Mouse (Mus musculus) embryonic facial prominence, embryonic 10.5 days (tissue): Measurements from ENCODE around the gene Stk38. TPM values are rescaled to one million over a fixed set of nuclear protein-coding genes. Genes with fewer than 3 reads are reported as not detected.

Source experiments
- DNase-seq: peaks from one replicate; pipeline ENCODE4 v3.0.0-alpha.2; 2017; ENCODE audit warnings: low spot score
- H3K27ac ChIP-seq: fragments of 300-500 bp; sonication (generic); replicated peaks from 2 replicates; pipeline ENCODE4 v1.5.1; 2016; ENCODE audit warnings: mild to moderate bottlenecking
- H3K27me3 ChIP-seq: fragments of 300-500 bp; sonication (generic); replicated peaks from 2 replicates; pipeline ENCODE4 v1.6.1; 2016; ENCODE audit warnings: low read depth, mild to moderate bottlenecking; ENCODE audit not compliant: poor library complexity, severe bottlenecking
- H3K36me3 ChIP-seq: fragments of 300-500 bp; sonication (generic); replicated peaks from 2 replicates; pipeline ENCODE4 v1.6.1; 2016; ENCODE audit warnings: mild to moderate bottlenecking, moderate library complexity
- H3K4me1 ChIP-seq: fragments of 300-500 bp; sonication (generic); 2 replicates; pipeline ENCODE4 v1.6.1; 2016
- H3K4me3 ChIP-seq: fragments of 300-500 bp; sonication (generic); 2 replicates; pipeline ENCODE4 v1.5.1; 2016; ENCODE audit warnings: mild to moderate bottlenecking, moderate library complexity
- H3K9me3 ChIP-seq: fragments of 300-500 bp; sonication (generic); 2 replicates; pipeline ENCODE4 v1.6.1; 2016; ENCODE audit warnings: mild to moderate bottlenecking
- WGBS: fragments of 180-500 bp; shearing (Covaris S2); methylation state at CpG from one replicate; pipeline ENCODE4 v1.1.7; 2016; 5-methylcytosine and 5-hydroxymethylcytosine counted together
- polyA plus RNA-seq: library from polyadenylated mRNA; unstranded; fragments of >200 nt; fragmentation: Nextera tagmentation; extraction: Ambion mirVana; gene quantifications from 2 replicates; pipeline ENCODE4 v1.2.1, GENCODE M21; 2016

Gene Stk38
- polyA plus RNA-seq, 1 experiment from 2014 or later, result 125 TPM

DNA sequence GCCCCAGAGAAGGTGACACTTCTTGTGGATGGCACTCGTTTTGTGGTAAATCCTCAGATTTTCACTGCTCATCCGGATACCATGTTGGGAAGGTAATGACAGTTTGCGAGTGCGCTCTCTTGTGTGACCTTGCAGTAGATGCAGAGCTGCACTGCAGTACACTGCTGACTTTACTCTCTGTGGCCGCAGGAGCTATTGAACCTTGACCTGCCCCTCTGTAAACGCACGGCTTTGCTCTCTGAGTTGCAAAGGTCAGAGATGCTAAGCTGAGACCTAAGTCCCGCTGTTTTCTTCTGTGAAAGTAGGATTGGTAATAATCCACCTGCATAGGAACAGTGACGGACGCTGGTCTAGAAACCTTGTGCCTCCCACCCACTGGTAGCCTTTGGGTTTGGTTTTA is 46.2 kb downstream of the Stk38 start:
- WGBS, result 85% methylated on average over 10 of the region's 10 CpGs
- Histone ChIP-seq H3K36me3 (peaks cover 95% of the 10 kb centered on the region), H3K4me3 (no peak overlapping the region), H3K4me1 (no peaks in the 10 kb centered on the region), H3K9me3 (peaks cover 1% of the 10 kb centered on the region; the same call in 1 of the 2 replicates), H3K27me3 (no peaks in the 10 kb centered on the region), H3K27ac (no peak overlapping the region)
- no peak for DNase-seq

DNA sequence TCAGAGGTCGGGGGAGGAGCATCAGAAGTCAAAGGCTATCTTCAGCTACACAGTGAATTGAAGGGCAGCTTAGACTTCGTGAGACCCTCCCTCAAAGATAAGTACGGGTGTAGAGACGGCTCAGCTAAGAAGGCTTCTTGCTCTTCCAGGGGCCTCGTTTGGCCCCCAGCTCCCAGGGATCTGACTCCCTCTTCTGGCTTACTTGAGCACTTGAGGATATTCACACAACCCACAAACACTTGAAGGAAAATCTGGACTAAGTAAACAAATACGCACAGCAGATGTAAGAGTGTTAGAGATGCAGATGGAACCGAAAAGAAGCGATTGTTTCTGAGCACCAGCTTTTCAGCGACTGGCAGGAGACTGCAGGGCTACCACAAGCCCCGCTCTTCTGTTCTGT is 47.2 kb downstream of the Stk38 start:
- WGBS, result 82% methylated on average over 10 of the region's 10 CpGs
- H3K27me3 ChIP-seq, result no peaks in the 10 kb centered on the region
- H3K27ac ChIP-seq, result no peak overlapping the region
- no peak for DNase-seq
- H3K4me3 ChIP-seq, result no peak overlapping the region
- H3K36me3 ChIP-seq, result peaks cover 95% of the 10 kb centered on the region
- H3K9me3 ChIP-seq, result peaks cover 7% of the 10 kb centered on the region; the same call in 1 of the 2 replicates
- no peaks in the 10 kb centered on the region for H3K4me1 ChIP-seq

DNA sequence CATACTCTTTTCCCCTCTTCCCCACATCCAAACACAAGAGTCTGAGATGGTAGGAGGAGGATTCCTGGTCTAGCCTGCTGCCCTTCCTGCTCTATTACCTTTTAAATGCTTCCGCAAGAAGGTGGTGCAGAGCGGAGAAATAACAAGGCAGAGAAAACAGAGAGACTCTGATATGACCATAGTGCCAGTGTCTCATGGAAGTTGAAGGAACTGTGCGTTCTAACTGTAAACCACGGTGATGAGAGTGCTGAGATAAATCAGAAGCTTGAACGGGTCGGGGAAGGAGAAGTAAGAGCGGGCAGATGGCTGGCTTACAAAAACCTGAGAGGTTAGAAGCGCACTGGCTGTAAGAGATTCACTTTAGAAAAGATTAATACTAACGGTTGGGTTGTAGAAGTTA is 53.4 kb downstream of the Stk38 start:
- Histone ChIP-seq H3K4me3 (peak overlapping the region; percentile 78), H3K27ac (no peak overlapping the region), H3K27me3 (no peaks in the 10 kb centered on the region), H3K36me3 (peaks cover 52% of the 10 kb centered on the region), H3K9me3 (peaks cover 7% of the 10 kb centered on the region; the same call in 1 of the 2 replicates), H3K4me1 (peaks cover 26% of the 10 kb centered on the region)
- 97% methylated on average over 9 of the region's 9 CpGs for WGBS
- DNase-seq, result no peak

DNA sequence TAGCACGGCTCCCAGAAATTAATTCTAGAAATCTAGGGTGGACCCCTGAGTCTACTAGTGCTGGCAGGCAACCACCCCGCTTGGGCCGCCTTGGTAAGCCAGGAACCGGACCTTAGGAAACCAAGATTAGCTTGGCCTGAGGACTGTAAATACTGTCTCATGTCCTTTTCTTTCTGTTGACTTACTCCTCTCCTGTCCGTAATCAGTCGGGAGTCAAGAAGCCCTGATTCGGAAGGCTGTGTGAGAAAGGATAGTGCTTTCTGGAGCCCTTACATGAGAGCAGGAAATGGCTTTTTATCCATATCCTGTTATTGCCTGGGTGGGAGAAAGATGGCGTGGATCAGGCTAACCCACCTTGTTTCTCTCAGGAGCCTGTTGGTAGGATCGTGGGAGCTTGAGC is 54.5 kb downstream of the Stk38 start:
- Histone ChIP-seq H3K27me3 (no peaks in the 10 kb centered on the region), H3K9me3 (peaks cover 7% of the 10 kb centered on the region; the same call in 1 of the 2 replicates), H3K27ac (peak overlapping the region; percentile 99), H3K4me1 (peaks cover 26% of the 10 kb centered on the region), H3K4me3 (peak overlapping the region; percentile 78), H3K36me3 (peaks cover 40% of the 10 kb centered on the region)
- 32% methylated on average over 9 of the region's 9 CpGs for WGBS
- no peak for DNase-seq

DNA sequence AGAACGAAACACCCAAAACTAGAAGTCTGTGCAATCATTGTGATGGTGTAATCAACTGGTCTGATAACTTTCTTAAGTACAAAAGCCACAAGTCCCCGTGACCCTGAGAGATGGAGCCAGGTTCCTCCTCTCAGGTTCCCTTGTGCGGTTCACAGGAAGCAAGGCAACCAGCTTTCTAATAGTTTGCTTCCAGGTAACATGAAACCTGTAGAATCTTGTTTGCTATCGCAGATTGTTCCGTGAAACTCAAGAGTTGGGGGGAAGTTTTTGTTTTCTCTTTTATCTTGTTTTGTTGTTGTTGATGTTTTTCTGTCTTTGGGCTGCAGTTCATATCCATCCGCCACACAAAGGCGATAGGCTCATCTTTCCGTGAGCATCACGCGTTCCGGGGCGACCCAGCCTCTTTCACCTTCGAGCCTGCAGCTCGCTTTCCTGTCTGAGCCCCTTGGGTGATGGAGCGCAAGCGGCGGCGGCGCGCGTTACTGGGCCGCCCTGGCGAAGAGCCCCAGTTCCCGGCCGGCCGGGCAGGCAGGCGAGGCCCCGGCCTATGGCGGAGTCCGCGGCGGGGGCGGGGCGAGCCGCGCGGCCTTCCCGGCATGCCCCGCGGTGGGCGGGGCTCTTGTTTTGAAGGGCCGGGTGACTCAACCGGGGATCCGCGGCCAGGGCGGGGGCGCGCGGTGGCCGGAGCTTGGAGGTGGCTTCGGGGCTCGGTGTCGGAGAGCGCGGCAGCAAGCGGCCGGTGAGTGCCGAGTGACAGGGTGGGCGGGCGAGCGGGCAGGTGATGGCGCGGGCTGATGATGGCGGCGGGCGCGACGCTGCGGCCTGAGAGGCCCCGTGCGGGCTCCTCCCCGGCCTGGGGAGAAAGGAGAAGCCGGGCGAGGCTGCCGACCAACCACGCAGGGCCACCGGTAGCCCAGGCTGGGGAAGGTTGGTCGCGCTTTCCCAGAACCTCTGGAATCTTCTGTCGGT is 55.7 kb downstream of the Stk38 start, which contains the start of gene Kctd20:
TSS of gene Kctd20 (plus strand) at position 120 of the 969 bp plus-strand sequence.
- WGBS, result under 1% methylated on average over 79 of the region's 80 CpGs
- peaks cover 26% of the 10 kb centered on the region for H3K4me1 ChIP-seq

DNA sequence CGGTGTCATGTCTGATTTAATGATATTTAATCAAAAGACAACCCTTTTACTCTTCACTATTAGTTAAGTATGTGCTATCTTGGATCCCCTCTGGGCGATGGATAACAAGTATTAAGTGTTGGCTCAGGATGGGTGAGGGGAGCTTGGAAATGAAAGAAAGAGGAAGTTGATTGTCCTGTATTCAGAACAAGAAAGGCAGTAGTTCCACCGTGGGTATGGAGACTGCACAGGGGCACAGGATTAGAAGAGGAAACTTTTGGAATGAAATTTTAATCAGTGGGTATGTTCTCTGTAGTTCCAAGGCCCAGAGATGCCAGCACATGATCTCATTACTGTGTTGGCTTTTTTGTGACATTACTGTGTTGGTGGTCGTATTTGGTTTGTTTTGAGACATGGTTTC is 57.0 kb downstream of the Stk38 start:
- peaks cover 7% of the 10 kb centered on the region; the same call in 1 of the 2 replicates for H3K9me3 ChIP-seq
- WGBS, result 75% methylated on average over 4 of the region's 4 CpGs
- H3K4me1 ChIP-seq, result peaks cover 26% of the 10 kb centered on the region
- H3K27ac ChIP-seq, result peak overlapping the region; percentile 99; the same call in 1 of the 2 replicates
- peaks cover 17% of the 10 kb centered on the region for H3K36me3 ChIP-seq
- no peaks in the 10 kb centered on the region for H3K27me3 ChIP-seq
- H3K4me3 ChIP-seq, result no peak overlapping the region
- no peak for DNase-seq

More for the DNA sequence above, 55.7 kb downstream of the Stk38 start, which contains the start of gene Kctd20:
- no peaks in the 10 kb centered on the region for H3K27me3 ChIP-seq
- peak within 1 kb of the TSS; percentile 78 for H3K4me3 ChIP-seq
- peaks cover 12% of the 10 kb centered on the region; the same call in 1 of the 2 replicates for H3K9me3 ChIP-seq
- H3K27ac ChIP-seq, result peak within 1 kb of the TSS; percentile 99
- peak; percentile 95 for DNase-seq
- peaks cover 30% of the 10 kb centered on the region for H3K36me3 ChIP-seq

DNA sequence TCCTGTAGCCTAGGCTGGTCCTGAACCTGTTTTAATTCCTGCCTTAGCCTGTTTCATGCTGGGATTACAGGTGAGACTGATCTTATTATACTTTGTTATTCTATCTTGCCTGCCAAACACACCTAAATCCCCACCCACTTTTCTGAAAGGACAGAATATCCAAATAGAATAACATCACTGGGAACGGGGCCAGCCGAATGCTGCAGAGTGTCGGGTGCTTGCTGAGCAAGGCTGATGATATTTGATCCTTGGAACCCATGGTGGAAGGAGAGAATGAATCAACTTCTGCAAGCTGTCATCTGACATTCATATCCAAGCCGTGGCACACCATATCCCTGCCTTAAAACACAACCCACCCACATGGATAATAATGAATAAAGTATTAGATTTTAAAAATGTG is 59.1 kb downstream of the Stk38 start:
- no peaks in the 10 kb centered on the region for H3K27me3 ChIP-seq
- H3K9me3 ChIP-seq, result peaks cover 7% of the 10 kb centered on the region; the same call in 1 of the 2 replicates
- no peak for DNase-seq
- 77% methylated on average over 4 of the region's 4 CpGs for WGBS
- H3K4me3 ChIP-seq, result no peak overlapping the region
- H3K36me3 ChIP-seq, result no peaks in the 10 kb centered on the region
- H3K27ac ChIP-seq, result no peak overlapping the region
- H3K4me1 ChIP-seq, result peaks cover 17% of the 10 kb centered on the region

DNA sequence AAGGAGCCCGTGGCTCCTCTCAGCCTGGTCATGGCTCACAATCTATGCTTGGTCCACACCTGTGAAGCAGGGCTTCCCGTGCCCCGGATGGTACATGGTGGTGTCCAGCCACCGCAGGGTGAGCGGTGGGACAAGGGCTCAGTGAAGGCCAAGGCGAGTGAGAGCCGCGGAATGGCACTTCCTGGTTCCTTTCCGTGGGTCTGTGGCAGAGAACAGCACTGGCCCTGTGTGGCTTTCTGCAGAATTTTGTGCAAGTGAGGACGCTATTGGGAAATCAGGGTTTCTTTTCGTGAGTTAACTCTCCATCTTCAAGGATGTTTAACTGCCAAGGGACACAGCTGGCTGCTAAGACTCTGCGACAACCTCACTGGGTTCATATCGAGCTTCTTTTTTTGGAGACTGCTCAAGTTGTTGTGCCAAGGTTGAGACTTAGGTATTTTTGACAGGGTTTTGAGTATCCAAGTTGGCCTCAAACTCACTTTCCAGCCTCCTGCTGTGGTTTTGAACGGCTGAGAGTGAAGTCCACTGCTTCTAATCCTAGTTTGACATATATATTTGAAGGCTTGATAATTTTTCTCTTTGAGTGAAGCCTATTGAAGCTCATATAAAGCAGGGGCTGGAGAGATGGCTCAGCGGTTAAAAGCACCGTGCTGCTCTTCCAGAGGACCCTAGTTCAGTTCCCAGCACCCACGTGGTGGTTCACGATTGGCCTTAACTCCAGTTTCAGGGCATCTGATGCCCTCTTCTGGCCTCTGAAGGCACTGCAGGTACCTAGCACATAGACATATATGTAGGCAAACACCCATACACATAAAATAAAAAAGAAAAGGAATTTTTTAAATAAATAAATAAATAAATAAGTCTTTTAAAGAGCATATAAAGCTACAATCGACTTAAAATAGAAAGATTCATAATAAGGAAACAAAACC is 60.5 kb downstream of the Stk38 start:
- H3K27ac ChIP-seq, result no peak overlapping the region
- no peak for DNase-seq
- peaks cover 11% of the 10 kb centered on the region for H3K4me1 ChIP-seq
- H3K27me3 ChIP-seq, result no peaks in the 10 kb centered on the region
- H3K36me3 ChIP-seq, result no peaks in the 10 kb centered on the region
- 92% methylated on average over 19 of the region's 19 CpGs for WGBS
- peaks cover 7% of the 10 kb centered on the region; the same call in 1 of the 2 replicates for H3K9me3 ChIP-seq
- H3K4me3 ChIP-seq, result no peak overlapping the region

DNA sequence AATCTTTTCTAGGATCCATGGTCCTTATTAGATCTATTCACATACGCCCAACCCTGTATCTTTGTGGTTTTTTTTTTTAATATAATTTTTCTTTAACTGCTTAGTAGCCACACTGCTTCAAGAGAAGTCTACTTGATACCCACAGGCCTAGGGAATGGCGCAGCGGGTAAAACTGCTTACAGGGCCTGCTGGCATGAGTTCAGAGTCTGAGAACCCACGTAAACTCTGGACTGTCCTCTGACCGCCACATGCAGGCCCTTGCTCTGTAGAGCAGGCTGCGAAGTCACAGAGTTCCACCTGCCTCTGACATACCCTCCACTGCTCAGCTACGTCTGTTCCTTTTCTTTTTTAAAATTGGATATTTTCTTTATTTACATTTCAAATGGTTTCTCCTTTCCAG is 63.3 kb downstream of the Stk38 start:
- Histone ChIP-seq H3K9me3 (peaks cover 13% of the 10 kb centered on the region), H3K36me3 (no peaks in the 10 kb centered on the region), H3K4me1 (no peaks in the 10 kb centered on the region), H3K27ac (no peak overlapping the region), H3K27me3 (no peaks in the 10 kb centered on the region), H3K4me3 (no peak overlapping the region)
- 90% methylated on average over 7 of the region's 7 CpGs for WGBS
- DNase-seq, result no peak

DNA sequence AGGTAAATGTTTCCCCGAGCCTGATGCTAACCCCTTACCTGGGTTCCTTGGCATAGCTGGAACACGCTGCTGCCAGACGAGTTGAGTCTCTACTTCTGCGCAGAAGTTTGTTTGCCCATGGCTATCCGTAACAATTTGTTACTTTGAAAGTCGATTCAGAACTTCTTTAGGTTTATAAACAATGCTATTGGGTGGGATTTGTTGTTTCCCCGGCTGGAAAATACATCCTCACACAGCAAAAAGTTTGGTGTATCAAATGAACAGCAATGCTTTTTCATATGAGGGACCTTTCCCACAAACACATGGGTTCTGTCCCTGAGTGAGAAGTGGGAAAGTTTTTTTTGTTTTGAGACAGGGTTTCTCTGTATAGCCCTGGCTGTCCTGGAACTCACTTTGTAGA is 64.1 kb downstream of the Stk38 start, which contains the start of gene Pxt1:
TSS of gene Pxt1 (minus strand) at position 101 of the 400 bp plus-strand sequence.
- no peak for DNase-seq
- 92% methylated on average over 7 of the region's 7 CpGs for WGBS
- no peak within 1 kb of the TSS for H3K4me3 ChIP-seq
- no peaks in the 10 kb centered on the region for H3K4me1 ChIP-seq
- no peaks in the 10 kb centered on the region for H3K36me3 ChIP-seq
- no peaks in the 10 kb centered on the region for H3K27me3 ChIP-seq
- H3K9me3 ChIP-seq, result peaks cover 13% of the 10 kb centered on the region
- H3K27ac ChIP-seq, result no peak within 1 kb of the TSS

DNA sequence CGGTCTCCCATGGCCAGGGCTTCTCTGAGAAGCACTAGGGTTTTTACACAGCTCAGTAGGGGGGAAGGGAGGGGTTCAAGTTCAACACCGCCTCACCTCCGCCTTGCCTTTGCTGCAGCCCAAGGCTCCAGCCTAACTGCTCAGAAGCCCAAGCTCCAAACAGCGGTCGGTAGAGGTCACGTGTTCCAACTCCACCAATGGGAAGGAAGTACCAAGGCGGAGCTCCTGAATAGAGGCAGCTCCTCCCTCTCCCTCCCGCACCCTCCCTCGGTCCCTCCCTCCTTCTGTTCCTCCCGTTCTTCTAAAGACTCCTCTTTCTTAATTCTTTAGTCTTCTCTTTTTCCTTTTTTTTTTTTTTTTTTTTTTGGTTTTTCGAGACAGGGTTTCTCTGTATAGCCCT is 65.7 kb downstream of the Stk38 start:
- 79% methylated on average over 10 of the region's 11 CpGs for WGBS
- H3K27me3 ChIP-seq, result no peaks in the 10 kb centered on the region
- H3K36me3 ChIP-seq, result no peaks in the 10 kb centered on the region
- no peak overlapping the region for H3K4me3 ChIP-seq
- H3K9me3 ChIP-seq, result peaks cover 8% of the 10 kb centered on the region; the same call in 1 of the 2 replicates
- H3K27ac ChIP-seq, result no peak overlapping the region
- H3K4me1 ChIP-seq, result no peaks in the 10 kb centered on the region
- no peak for DNase-seq
